Mouse (Mus musculus) thymus, adult 2 months (tissue): ENCODE data around the gene Sh3bp1.

Source experiments
- CTCF ChIP-seq: fragments of 200-500 bp; IDR thresholded peaks from 2 replicates; pipeline ENCODE4 v1.5.1; 2012; ENCODE audit warnings: mild to moderate bottlenecking, control low read depth, low read length, moderate library complexity, borderline replicate concordance; ENCODE audit not compliant: control insufficient read depth, poor library complexity, insufficient read depth; ENCODE audit errors: extremely low read depth
- POLR2A ChIP-seq: fragments of 200-500 bp; IDR thresholded peaks from 2 replicates; pipeline ENCODE4 v1.6.1; 2012; ENCODE audit warnings: mild to moderate bottlenecking, low read length, control low read depth, moderate library complexity; ENCODE audit not compliant: control insufficient read depth, poor library complexity, insufficient read depth; ENCODE audit errors: extremely low read depth

DNA sequence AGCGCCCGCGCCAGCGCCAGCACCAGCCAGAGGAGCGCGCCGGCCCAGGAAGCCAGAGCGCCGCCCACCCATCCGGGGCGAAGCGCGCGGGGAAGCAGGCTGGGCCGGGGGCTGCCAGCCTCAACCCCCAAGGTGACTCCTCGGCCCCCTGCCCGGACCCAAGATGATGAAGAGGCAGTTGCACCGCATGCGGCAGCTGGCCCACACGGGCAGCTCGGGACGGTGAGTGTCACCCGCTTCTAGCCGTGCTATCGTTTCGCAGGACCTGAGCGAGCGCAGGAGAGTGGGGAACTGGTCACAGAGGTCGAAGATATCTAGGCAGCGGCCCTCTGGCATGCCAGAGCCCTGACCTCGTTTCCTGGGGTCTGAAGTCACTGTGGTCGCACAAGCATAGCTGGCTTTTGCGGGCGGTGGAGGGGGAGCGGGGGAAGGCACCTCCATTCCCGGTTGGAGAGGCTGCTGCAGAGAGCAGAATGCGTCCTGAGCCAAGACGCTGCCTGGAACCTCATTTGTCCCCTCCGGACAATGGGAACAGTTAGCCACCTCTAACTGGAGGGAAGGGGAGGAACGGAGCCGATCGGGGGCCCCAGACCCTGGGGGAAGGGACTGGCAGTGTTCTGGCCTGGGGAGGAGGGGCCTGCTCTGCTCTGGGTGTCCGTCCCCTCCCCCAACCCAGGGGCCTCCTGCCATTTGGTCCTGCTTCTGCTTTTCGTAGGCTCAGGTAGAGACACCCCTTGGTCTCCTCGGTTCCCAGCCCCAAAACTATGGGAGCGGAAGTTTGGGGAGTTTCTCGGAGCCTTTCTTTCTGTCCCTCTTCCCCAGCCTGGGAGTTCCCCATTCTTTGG, at the start of gene Sh3bp1:
- no peak for TF ChIP-seq CTCF
- peak; percentile 83 for TF ChIP-seq POLR2A
